Comparison of ENCODE assay signal across 9 mouse cellular contexts in genomic region chr6:30535340-30535739, GRCm38 (mm10). TPM values are rescaled to one million over a fixed set of nuclear protein-coding genes. Genes with fewer than 3 reads are reported as not detected.
DNase-seq lines count a peak whose midpoint lies in the region; ATAC-seq and TF ChIP-seq lines count a peak whose summit lies in the region.
"Had no signal": no experiment of that assay in that cellular context is flagged by ENCODE, and none has a peak within 500 bp of the region (broad histone marks: within the 10 kb centered on the region; RNA-seq: fewer than 3 reads in every experiment).

No protein-coding gene starts in this region.

- H3K9ac ChIP-seq in liver, embryonic 14.5 days (replicated peaks): no peak overlapping the region

- H3K4me2 ChIP-seq in liver, embryonic 14.5 days (ENCODE audit: low read depth): no peak overlapping the region

- no peaks in the 10 kb centered on the region for H3K27me3 ChIP-seq in liver, embryonic 14.5 days (ENCODE audit: control insufficient read depth, insufficient read depth, low read length)

- H3K4me1 ChIP-seq in liver, embryonic 14.5 days (replicated peaks; ENCODE audit: control insufficient read depth in 2 of 2, insufficient read depth in 2 of 2, low read length in 1 of 2): peaks cover 0 to 4% of the 10 kb centered on the region in 2 experiments; a peak in 2 of 4 replicates

- TF ChIP-seq EP300 in liver, embryonic 14.5 days (IDR thresholded peaks at IDR 0.05; ENCODE audit: low read depth): no peak

- H3K27ac ChIP-seq in liver, embryonic 14.5 days: no peak overlapping the region

- peak; percentile 75 for TF ChIP-seq CTCF in liver, embryonic 14.5 days (IDR thresholded peaks at IDR 0.05; ENCODE audit: low read depth)

- no peak for ATAC-seq in liver, embryonic 14.5 days (ENCODE audit: insufficient read depth)
- ATAC-seq in activated CD4-positive, CD25-positive, alpha-beta regulatory T cell, adult 4 months: no peak

- H3K9me3 ChIP-seq in liver, embryonic 14.5 days (ENCODE audit: control insufficient read depth, low read length): no peaks in the 10 kb centered on the region

- DNase-seq in embryo, embryonic 10 days (ENCODE audit: low spot score): peak; percentile 76
- no peak for DNase-seq in embryo, embryonic 9.5 days (ENCODE audit: extremely low spot score)
- DNase-seq in ovary, postnatal 36 days (ENCODE audit: low spot score): peak; percentile 46
- DNase-seq in ovary, postnatal 14 days (ENCODE audit: low spot score): no peak
- peak; percentile 64 for DNase-seq in cerebellum, adult 8-10 months
- DNase-seq in liver, embryonic 14.5 days (ENCODE audit: low read depth in 3 of 3, low spot score in 3 of 3): no peak
- no peak for DNase-seq in yolk sac, embryonic 10.5 days (ENCODE audit: low spot score)

- H3K4me3 ChIP-seq in liver, embryonic 14.5 days (ENCODE audit: insufficient read depth in 1 of 2, low read depth in 2 of 2, low read length in 2 of 2): no peak overlapping the region

- H3K36me3 ChIP-seq in liver, embryonic 14.5 days (replicated peaks; ENCODE audit: control insufficient read depth, insufficient read depth, low read depth): no peaks in the 10 kb centered on the region

- WGBS in liver, embryonic 14.5 days (ENCODE audit: insufficient replicate concordance): 20% methylated on average over 3 of the region's 3 CpGs

RNA-seq across cellular contexts. Expression of gene Cpa2, which starts 6.0 kb away (rescaled TPM):
- polyA plus RNA-seq in liver, embryonic 14.5 days (2012; rRNA removed): 0.60 and 0.63 TPM in 2 replicates
- 0.56 and 2.1 TPM in 2 replicates for polyA plus RNA-seq in liver, embryonic 14.5 days (2014; fragmentation: Nextera tagmentation; extraction: Ambion mirVana)
- under 1 TPM in 1 of 2 experiments, not detected in 1; 0.34 TPM for polyA plus RNA-seq in activated CD4-positive, CD25-positive, alpha-beta regulatory T cell, adult 4 months (2017; shearing (Covaris generic))

RNA-seq across cellular contexts. Expression of gene Ssmem1, which starts 25.7 kb away (rescaled TPM):
- 0.10 TPM in 1 of 2 replicates, not detected in the other for polyA plus RNA-seq in liver, embryonic 14.5 days (2012; rRNA removed)
- polyA plus RNA-seq in liver, embryonic 14.5 days (2014; fragmentation: Nextera tagmentation; extraction: Ambion mirVana): 0.14 TPM in 1 of 2 replicates, not detected in the other
- not detected for polyA plus RNA-seq in activated CD4-positive, CD25-positive, alpha-beta regulatory T cell, adult 4 months (2017; shearing (Covaris generic))
- polyA plus RNA-seq: large intestine, adult 2 months had no signal

RNA-seq across cellular contexts. Expression of gene Tmem209, which starts 25.8 kb away (rescaled TPM):
- 15.9 and 17.6 TPM in 2 replicates for polyA plus RNA-seq in liver, embryonic 14.5 days (2012; rRNA removed)
- 19.6 and 20.0 TPM in 2 replicates for polyA plus RNA-seq in liver, embryonic 14.5 days (2014; fragmentation: Nextera tagmentation; extraction: Ambion mirVana)
- 10 to 100 TPM; 48.4 to 59.2 TPM for polyA plus RNA-seq in activated CD4-positive, CD25-positive, alpha-beta regulatory T cell, adult 4 months (2017; shearing (Covaris generic))

RNA-seq across cellular contexts. Expression of gene Cpa4, which starts 32.8 kb away (rescaled TPM):
- polyA plus RNA-seq in liver, embryonic 14.5 days (2012; rRNA removed): 0.05 and 0.07 TPM in 2 replicates
- 0.05 TPM in 1 of 2 replicates, not detected in the other for polyA plus RNA-seq in liver, embryonic 14.5 days (2014; fragmentation: Nextera tagmentation; extraction: Ambion mirVana)
- polyA plus RNA-seq in activated CD4-positive, CD25-positive, alpha-beta regulatory T cell, adult 4 months (2017; shearing (Covaris generic)): under 1 TPM in 1 of 2 experiments, not detected in 1; 0.16 TPM
- polyA plus RNA-seq: large intestine, adult 2 months had no signal

Comparison
In these comparisons a context has a peak if more than half of its experiments do, and no peak if none do; other contexts are left out.
1. DNase-seq: peak in embryo, embryonic 10 days (single experiment), ovary, postnatal 36 days (single experiment) and cerebellum, adult 8-10 months (single experiment); none in embryo, embryonic 9.5 days (single experiment), ovary, postnatal 14 days (single experiment), liver, embryonic 14.5 days (0 of 3) and yolk sac, embryonic 10.5 days (single experiment).